ENCODE assay signal across 16 mouse cellular contexts in the genomic region with DNA sequence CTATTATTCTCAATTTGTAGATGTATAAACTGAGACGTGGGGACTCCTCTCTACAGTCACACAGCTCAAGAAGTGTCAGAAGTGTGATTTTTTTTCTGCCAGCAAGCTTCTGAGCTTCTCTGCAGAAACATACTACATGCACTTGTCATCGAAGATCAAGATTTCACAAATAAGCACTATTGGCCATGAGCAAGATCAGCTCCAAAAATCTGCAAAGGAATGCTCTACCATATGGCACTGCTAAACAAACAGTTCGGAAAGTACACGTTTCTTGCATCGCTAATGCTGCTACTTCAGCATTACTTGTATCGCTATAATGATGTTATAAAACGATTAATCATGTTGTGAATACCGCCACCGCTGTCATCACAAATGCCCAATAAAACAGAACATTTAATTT.
"Had no signal": no experiment of that assay in that cellular context is flagged by ENCODE, and none has a peak within 500 bp of the region (broad histone marks: within the 10 kb centered on the region; RNA-seq: fewer than 3 reads in every experiment).

No protein-coding gene starts in this region.

- H3K4me1 ChIP-seq: lung, embryonic 15.5 days; neural tube, embryonic 12.5 days; stomach, embryonic 15.5 days had no signal

- H3K27ac ChIP-seq: lung, embryonic 15.5 days; macrophage; midbrain, embryonic 13.5 days; midbrain, embryonic 15.5 days; neural tube, embryonic 12.5 days; stomach, embryonic 15.5 days; stomach, postnatal 0 days had no signal

- DNase-seq: lung, adult 2 months; lung, postnatal 14 days; lung, postnatal 36 days; right cerebral cortex, postnatal 14 days; thymus, adult 2 months; thymus, postnatal 36 days had no signal

- H3K9ac ChIP-seq: lung, embryonic 15.5 days; midbrain, embryonic 13.5 days; midbrain, embryonic 15.5 days; neural tube, embryonic 12.5 days; stomach, embryonic 15.5 days had no signal

- H3K4me2 ChIP-seq: lung, embryonic 15.5 days; midbrain, embryonic 11.5 days; midbrain, embryonic 13.5 days; midbrain, embryonic 15.5 days; neural tube, embryonic 12.5 days; stomach, embryonic 15.5 days had no signal

- H3K36me3 ChIP-seq: lung, embryonic 15.5 days; midbrain, embryonic 13.5 days; midbrain, embryonic 15.5 days; neural tube, embryonic 12.5 days; stomach, embryonic 15.5 days had no signal

- H3K4me3 ChIP-seq: lung, embryonic 15.5 days; megakaryocyte, embryonic 14.5 days; midbrain, embryonic 13.5 days; midbrain, embryonic 15.5 days; neural tube, embryonic 12.5 days; stomach, embryonic 15.5 days had no signal

- H3K9me3 ChIP-seq: lung, embryonic 15.5 days; megakaryocyte, embryonic 14.5 days; midbrain, embryonic 13.5 days; midbrain, embryonic 15.5 days; neural tube, embryonic 12.5 days; stomach, embryonic 15.5 days had no signal

- ATAC-seq: lung, postnatal 0 days; midbrain, embryonic 13.5 days; midbrain, embryonic 15.5 days had no signal

- H3K27me3 ChIP-seq: lung, embryonic 15.5 days; megakaryocyte, embryonic 14.5 days; midbrain, embryonic 13.5 days; midbrain, embryonic 15.5 days; neural tube, embryonic 12.5 days; stomach, embryonic 15.5 days had no signal
